Mouse (Mus musculus): ENCODE results near the gene Cdv3. TPM values are rescaled to one million over a fixed set of nuclear protein-coding genes. Genes with fewer than 3 reads are reported as not detected.

The Cdv3 gene
- polyA plus RNA-seq (2012; rRNA removed), result 46.6 and 47.9 TPM in 2 replicates

GRCm38 (mm10) chr9:103365290-103366247 is at the start of gene Cdv3:
Cdv3 (minus strand) TSS chr9:103365840.
- peak; percentile 80 for TF ChIP-seq POLR2A (IDR thresholded peaks at IDR 0.05; ENCODE audit: extremely low read depth, insufficient read depth, low read length)
- TF ChIP-seq CTCF (IDR thresholded peaks at IDR 0.05; ENCODE audit: extremely low read depth, insufficient read depth, low read length), result no peak
- H3K4me3 ChIP-seq (ENCODE audit: insufficient read depth, low read length), result peak within 1 kb of the TSS; percentile 97

DNA sequence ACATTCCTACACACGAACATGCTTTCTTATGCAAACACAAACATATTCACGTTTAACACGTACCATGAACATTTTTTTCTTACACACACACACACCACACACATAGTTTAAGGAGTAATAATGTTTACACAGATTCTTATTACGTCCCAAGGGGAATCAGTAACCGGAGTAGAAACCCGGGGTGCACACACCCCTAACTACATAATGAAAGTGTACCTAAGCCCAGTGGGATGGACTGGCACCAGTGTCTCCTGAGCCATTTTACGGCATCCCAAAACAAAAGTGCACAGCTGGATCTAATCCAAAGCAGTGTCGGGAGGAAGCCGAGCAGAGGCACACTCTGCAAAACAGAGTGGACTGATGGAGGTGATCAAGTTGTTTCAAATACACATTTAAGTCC is 47.8 kb upstream of the Cdv3 start:
- H3K27ac ChIP-seq (ENCODE audit: insufficient read depth, low read length), result no peak overlapping the region
- H3K4me3 ChIP-seq (ENCODE audit: insufficient read depth, low read length), result no peak overlapping the region
- TF ChIP-seq CTCF (IDR thresholded peaks at IDR 0.05; ENCODE audit: extremely low read depth, insufficient read depth, low read length) (no peak), POLR2A (IDR thresholded peaks at IDR 0.05; ENCODE audit: extremely low read depth, insufficient read depth, low read length) (no peak)
- H3K4me1 ChIP-seq (ENCODE audit: control insufficient read depth, insufficient read depth, low read length), result no peaks in the 10 kb centered on the region

More at GRCm38 (mm10) chr9:103365290-103366247, at the start of gene Cdv3:
- H3K27ac ChIP-seq (ENCODE audit: insufficient read depth, low read length), result peak within 1 kb of the TSS; percentile 99
- H3K4me1 ChIP-seq (ENCODE audit: control insufficient read depth, insufficient read depth, low read length), result peaks cover 4% of the 10 kb centered on the region

DNA sequence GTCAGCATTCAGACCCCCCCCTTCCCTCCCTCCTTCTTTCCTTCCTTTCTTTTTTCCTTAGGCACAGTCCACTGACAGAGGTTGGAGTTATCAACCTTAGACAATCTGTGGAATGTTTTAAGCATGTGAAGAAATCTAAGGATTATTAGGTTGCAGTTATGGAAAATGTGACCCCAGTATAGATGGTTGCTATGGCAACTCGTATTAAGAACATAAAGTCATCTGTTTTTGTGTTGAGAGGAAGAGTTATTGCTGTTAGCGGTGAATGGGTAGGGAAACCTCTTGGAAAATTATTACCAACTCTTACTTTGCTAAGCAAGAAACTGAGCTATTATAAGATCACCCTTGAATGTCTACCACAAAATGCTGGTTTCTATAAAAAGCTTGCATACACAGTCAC is 43.5 kb upstream of the Cdv3 start:
- Histone ChIP-seq H3K27ac (ENCODE audit: insufficient read depth, low read length) (no peak overlapping the region), H3K4me1 (ENCODE audit: control insufficient read depth, insufficient read depth, low read length) (no peaks in the 10 kb centered on the region), H3K4me3 (ENCODE audit: insufficient read depth, low read length) (no peak overlapping the region)
- TF ChIP-seq CTCF (IDR thresholded peaks at IDR 0.05; ENCODE audit: extremely low read depth, insufficient read depth, low read length) (no peak), POLR2A (IDR thresholded peaks at IDR 0.05; ENCODE audit: extremely low read depth, insufficient read depth, low read length) (no peak)

GRCm38 (mm10) chr9:103408136-103408777 is 42.6 kb upstream of the Cdv3 start:
- TF ChIP-seq POLR2A (IDR thresholded peaks at IDR 0.05; ENCODE audit: extremely low read depth, insufficient read depth, low read length) (no peak), CTCF (IDR thresholded peaks at IDR 0.05; ENCODE audit: extremely low read depth, insufficient read depth, low read length) (no peak)
- Histone ChIP-seq H3K27ac (ENCODE audit: insufficient read depth, low read length) (no peak overlapping the region), H3K4me3 (ENCODE audit: insufficient read depth, low read length) (no peak overlapping the region), H3K4me1 (ENCODE audit: control insufficient read depth, insufficient read depth, low read length) (no peaks in the 10 kb centered on the region)

- no peak overlapping the region for H3K4me3 ChIP-seq (ENCODE audit: insufficient read depth, low read length)
- no peaks in the 10 kb centered on the region for H3K4me1 ChIP-seq (ENCODE audit: control insufficient read depth, insufficient read depth, low read length)
- TF ChIP-seq CTCF (IDR thresholded peaks at IDR 0.05; ENCODE audit: extremely low read depth, insufficient read depth, low read length) (no peak), POLR2A (IDR thresholded peaks at IDR 0.05; ENCODE audit: extremely low read depth, insufficient read depth, low read length) (no peak)
- H3K27ac ChIP-seq (ENCODE audit: insufficient read depth, low read length), result no peak overlapping the region
These were observed 37.8 kb upstream of the Cdv3 start for GRCm38 (mm10) chr9:103403331-103403973.

- Histone ChIP-seq H3K4me3 (ENCODE audit: insufficient read depth, low read length) (no peak overlapping the region), H3K27ac (ENCODE audit: insufficient read depth, low read length) (no peak overlapping the region), H3K4me1 (ENCODE audit: control insufficient read depth, insufficient read depth, low read length) (no peaks in the 10 kb centered on the region)
- TF ChIP-seq CTCF (IDR thresholded peaks at IDR 0.05; ENCODE audit: extremely low read depth, insufficient read depth, low read length) (no peak), POLR2A (IDR thresholded peaks at IDR 0.05; ENCODE audit: extremely low read depth, insufficient read depth, low read length) (no peak)
These were observed 33.0 kb upstream of the Cdv3 start for GRCm38 (mm10) chr9:103398509-103399157.

GRCm38 (mm10) chr9:103393256-103393655 is 27.6 kb upstream of the Cdv3 start:
- Histone ChIP-seq H3K4me1 (ENCODE audit: control insufficient read depth, insufficient read depth, low read length) (no peaks in the 10 kb centered on the region), H3K27ac (ENCODE audit: insufficient read depth, low read length) (no peak overlapping the region), H3K4me3 (ENCODE audit: insufficient read depth, low read length) (no peak overlapping the region)
- TF ChIP-seq POLR2A (IDR thresholded peaks at IDR 0.05; ENCODE audit: extremely low read depth, insufficient read depth, low read length), result no peak
- TF ChIP-seq CTCF (IDR thresholded peaks at IDR 0.05; ENCODE audit: extremely low read depth, insufficient read depth, low read length), result no peak

DNA sequence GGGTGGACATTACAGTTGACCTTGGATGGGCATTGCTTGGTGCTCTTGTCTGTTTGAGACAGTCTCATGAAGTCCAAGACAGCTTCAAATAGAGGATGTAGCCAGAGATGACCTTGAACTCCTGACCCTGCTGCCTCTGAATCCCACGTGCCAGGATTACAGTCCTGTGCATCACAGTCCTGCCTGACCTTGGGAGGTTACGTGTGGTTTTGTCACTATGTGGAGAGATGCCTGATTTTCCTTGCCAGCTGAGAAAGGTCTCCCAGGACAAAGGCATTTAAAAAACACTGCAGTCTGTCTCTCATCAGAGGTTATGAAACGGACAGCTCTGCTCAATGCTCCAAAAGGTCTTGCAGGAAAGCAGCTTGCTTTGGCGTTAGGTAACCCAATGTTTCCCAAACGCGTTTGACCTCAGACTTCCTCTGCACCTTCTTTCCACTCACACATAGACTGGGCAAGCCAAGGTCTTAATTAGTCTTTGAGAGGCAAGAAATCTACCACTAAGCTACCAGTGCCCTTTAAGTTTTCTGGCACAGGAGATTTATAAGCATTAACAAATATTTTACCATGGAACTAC is 26.2 kb upstream of the Cdv3 start:
- no peak overlapping the region for H3K27ac ChIP-seq (ENCODE audit: insufficient read depth, low read length)
- no peak for TF ChIP-seq CTCF (IDR thresholded peaks at IDR 0.05; ENCODE audit: extremely low read depth, insufficient read depth, low read length)
- TF ChIP-seq POLR2A (IDR thresholded peaks at IDR 0.05; ENCODE audit: extremely low read depth, insufficient read depth, low read length), result no peak
- H3K4me3 ChIP-seq (ENCODE audit: insufficient read depth, low read length), result no peak overlapping the region
- H3K4me1 ChIP-seq (ENCODE audit: control insufficient read depth, insufficient read depth, low read length), result no peaks in the 10 kb centered on the region

- Histone ChIP-seq H3K27ac (ENCODE audit: insufficient read depth, low read length) (no peak overlapping the region), H3K4me3 (ENCODE audit: insufficient read depth, low read length) (no peak overlapping the region), H3K4me1 (ENCODE audit: control insufficient read depth, insufficient read depth, low read length) (no peaks in the 10 kb centered on the region)
- TF ChIP-seq CTCF (IDR thresholded peaks at IDR 0.05; ENCODE audit: extremely low read depth, insufficient read depth, low read length) (no peak), POLR2A (IDR thresholded peaks at IDR 0.05; ENCODE audit: extremely low read depth, insufficient read depth, low read length) (no peak)
These were observed 23.6 kb upstream of the Cdv3 start for GRCm38 (mm10) chr9:103389261-103389660.
